Comparison of ENCODE assay signal across 1 mouse cellular context in the genomic region with DNA sequence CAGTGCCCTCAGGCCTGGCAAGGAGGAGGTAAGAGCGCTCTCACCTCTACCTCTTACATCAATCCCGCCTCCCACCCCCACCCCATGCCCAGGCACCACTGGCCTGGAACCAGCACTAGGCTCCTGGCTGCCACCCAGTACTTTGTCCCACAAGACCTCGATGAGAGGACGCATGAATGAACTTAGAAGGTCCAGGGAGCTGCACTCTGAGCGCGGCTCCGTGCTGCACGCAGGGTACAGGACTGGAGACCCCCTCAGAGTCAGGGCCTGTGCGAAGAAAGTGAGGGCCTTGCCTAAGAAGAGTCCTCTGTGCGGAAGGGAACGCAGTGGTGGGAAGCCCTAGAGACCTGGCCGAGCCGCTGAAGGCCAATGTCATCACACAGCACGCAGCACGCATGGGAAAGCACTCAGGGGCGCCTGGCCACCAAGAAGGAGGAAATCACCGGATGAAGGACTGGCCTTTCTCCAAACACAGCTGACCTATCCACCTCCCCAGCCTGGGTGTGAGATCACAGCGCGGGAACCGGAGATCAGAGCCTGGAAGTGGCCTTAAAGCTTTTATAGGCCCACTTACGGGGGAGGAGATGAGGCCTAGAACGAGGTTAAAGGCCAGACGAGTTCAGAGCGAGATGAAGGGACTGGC.
TF ChIP-seq lines count a peak whose summit lies in the region.

No protein-coding gene starts in this region.

TF ChIP-seq in MEL, 35 proteins besides CTCF, POLR2A, EP300 and RAD21 (continued from another document):
- TF ChIP-seq BHLHE40 (IDR thresholded peaks at IDR 0.05; ENCODE audit: borderline replicate concordance, low read depth, low read length): no peak
- no peak for TF ChIP-seq NRF1 (IDR thresholded peaks at IDR 0.05; ENCODE audit: insufficient read depth, low read depth, low read length, poor library complexity, severe bottlenecking)
- TF ChIP-seq E2F4 (IDR thresholded peaks at IDR 0.05; ENCODE audit: borderline replicate concordance, low read depth, low read length): no peak
- TF ChIP-seq ELF1 (IDR thresholded peaks at IDR 0.05; ENCODE audit: low read depth, low read length): no peak
